Mouse (Mus musculus) heart, adult 2 months (tissue): Measurements from ENCODE around the gene Oit3. TPM values are rescaled to one million over a fixed set of nuclear protein-coding genes. Genes with fewer than 3 reads are reported as not detected.

ENCODE experiments used
- DNase-seq, 2 experiments: peaks; one replicate each; pipeline ENCODE4 v3.0.0; 2021
- H3K27ac ChIP-seq: fragments of 200-600 bp; 2 replicates; pipeline ENCODE4 v1.8.1; 2022
- H3K27me3 ChIP-seq: fragments of 200-500 bp; 2 replicates; pipeline ENCODE4 v1.6.1; 2012; ENCODE audit warnings: mild to moderate bottlenecking, low read length, inconsistent platforms, mixed read lengths; ENCODE audit not compliant: control insufficient read depth, insufficient read depth
- H3K36me3 ChIP-seq: fragments of 200-500 bp; 2 replicates; pipeline ENCODE4 v1.6.1; 2012; ENCODE audit warnings: low read length, inconsistent platforms; ENCODE audit not compliant: control insufficient read depth, insufficient read depth
- H3K4me1 ChIP-seq: fragments of 200-500 bp; 2 replicates; pipeline ENCODE4 v1.6.1; 2011; ENCODE audit warnings: low read length; ENCODE audit not compliant: control insufficient read depth, insufficient read depth
- H3K4me3 ChIP-seq: fragments of 200-600 bp; 2 replicates; pipeline ENCODE4 v1.8.1; 2022
- H3K79me2 ChIP-seq: fragments of 200-500 bp; replicated peaks from 2 replicates; pipeline ENCODE4 v1.6.1; 2012; ENCODE audit warnings: mild to moderate bottlenecking, inconsistent platforms, low read length, moderate library complexity, mixed read lengths; ENCODE audit not compliant: control insufficient read depth, insufficient read depth
- H3K9ac ChIP-seq: fragments of 200-500 bp; 2 replicates; pipeline ENCODE4 v1.6.1; 2012; ENCODE audit warnings: low read depth, mild to moderate bottlenecking, control low read depth, inconsistent platforms, low read length, mixed read lengths
- CTCF ChIP-seq: fragments of 200-600 bp; IDR thresholded peaks from 2 replicates; pipeline ENCODE4 v1.8.1; 2022; ENCODE audit warnings: antibody characterized with exemption, mild to moderate bottlenecking, moderate library complexity
- EP300 ChIP-seq: fragments of 200-500 bp; IDR thresholded peaks from 2 replicates; pipeline ENCODE4 v1.6.1; 2011; ENCODE audit warnings: low read depth, low read length, control low read depth; ENCODE audit not compliant: insufficient read depth
- POLR2A ChIP-seq: fragments of 200-500 bp; IDR thresholded peaks from 2 replicates; pipeline ENCODE4 v1.6.1; 2011; ENCODE audit warnings: mild to moderate bottlenecking, low read depth, low read length, control low read depth; ENCODE audit not compliant: insufficient read depth
- WGBS: fragments of 180-500 bp; shearing (Covaris S2); methylation state at CpG from one replicate; pipeline ENCODE4 v1.1.7; 2018; 5-methylcytosine and 5-hydroxymethylcytosine counted together
- intact Hi-C: fragments of 180-260 bp; cut with DNase I; formaldehyde crosslinking; loops from one replicate; pipeline ENCODE4 v1.15.1; 2025
- polyA plus RNA-seq: library from polyadenylated mRNA; depleted of rRNA; stranded (reverse); fragments of >200 nt; gene quantifications from 2 replicates; pipeline ENCODE4 v1.2.3, GENCODE M21; 2012
- total RNA-seq, 2 experiments: library from RNA; stranded (reverse); gene quantifications; 2 replicates each; pipeline ENCODE4 v1.2.3; 2021

Oit3 gene
- total and polyA plus RNA-seq, 3 experiments = 0.55 TPM; not detected in 2

DNA sequence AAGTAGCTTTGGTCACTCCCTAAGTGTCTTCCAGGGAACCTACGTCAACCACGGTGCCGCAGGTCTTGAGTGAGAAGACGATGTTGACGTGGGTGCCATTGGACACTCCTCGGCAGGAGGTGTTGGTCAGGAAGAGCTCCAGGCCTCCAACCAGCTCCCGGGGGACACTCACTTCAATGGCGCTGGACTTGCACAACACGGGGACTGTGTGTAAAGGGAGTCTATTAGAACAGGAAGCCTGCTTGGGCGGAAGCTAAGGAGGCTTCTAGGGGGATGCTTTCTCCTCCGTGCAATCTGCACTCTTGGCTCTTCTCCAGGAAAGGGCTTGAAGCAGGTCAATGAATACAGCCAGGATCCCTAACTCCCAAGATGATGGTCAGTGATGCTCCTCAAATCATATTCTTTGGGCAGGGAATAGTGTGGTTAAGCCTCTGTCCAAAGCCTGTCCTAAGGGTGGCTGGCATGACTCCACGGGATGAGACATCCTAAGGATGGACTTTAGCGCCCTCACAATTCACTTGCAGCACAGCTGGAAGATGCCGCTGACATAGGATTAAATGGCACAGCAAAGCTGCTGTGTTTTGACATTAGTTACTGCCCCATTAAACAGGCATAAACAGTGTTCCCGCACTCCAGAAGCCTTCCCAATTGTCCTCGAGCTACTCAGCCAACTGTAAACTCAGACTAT is 12.0 kb downstream of the Oit3 start:
- intact Hi-C loops = no loop called here
- TF ChIP-seq POLR2A = no peak
- no peak for TF ChIP-seq EP300
- no peak for TF ChIP-seq CTCF
- Histone ChIP-seq H3K27ac (no peak overlapping the region), H3K4me3 (no peak overlapping the region), H3K79me2 (no peaks in the 10 kb centered on the region), H3K27me3 (no peaks in the 10 kb centered on the region), H3K36me3 (no peaks in the 10 kb centered on the region), H3K9ac (no peak overlapping the region), H3K4me1 (peaks cover 5% of the 10 kb centered on the region)
- no peak for DNase-seq
- 43% methylated on average over 16 of the region's 16 CpGs for WGBS

DNA sequence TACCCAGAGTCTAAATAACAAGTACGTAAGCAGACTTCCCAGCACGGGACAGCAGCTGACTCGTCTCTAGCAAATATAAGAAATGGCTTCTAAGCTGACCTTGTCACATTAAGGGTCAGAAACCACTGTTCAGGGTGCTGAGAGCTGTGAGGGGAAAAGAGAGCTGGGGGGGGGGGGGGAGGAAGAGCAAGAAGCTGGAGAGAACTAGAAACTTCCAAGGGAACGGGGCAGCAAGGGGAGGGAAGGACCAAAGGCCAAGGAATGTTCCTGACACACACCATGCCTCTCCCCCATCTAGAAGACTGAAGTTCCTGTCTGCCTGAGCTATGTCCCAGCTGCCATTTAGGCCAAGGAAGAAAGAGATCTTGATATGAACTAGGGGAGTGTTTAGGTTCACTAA is 15.2 kb downstream of the Oit3 start:
- H3K79me2 ChIP-seq = no peaks in the 10 kb centered on the region
- DNase-seq = no peak
- H3K27ac ChIP-seq = no peak overlapping the region
- H3K4me3 ChIP-seq = no peak overlapping the region
- H3K4me1 ChIP-seq = peaks cover 5% of the 10 kb centered on the region
- TF ChIP-seq CTCF (no peak), EP300 (no peak), POLR2A (no peak)
- H3K36me3 ChIP-seq = no peaks in the 10 kb centered on the region
- no peak overlapping the region for H3K9ac ChIP-seq
- no peaks in the 10 kb centered on the region for H3K27me3 ChIP-seq
- 79% methylated on average over 4 of the region's 4 CpGs for WGBS
- intact Hi-C loops = no loop called here

DNA sequence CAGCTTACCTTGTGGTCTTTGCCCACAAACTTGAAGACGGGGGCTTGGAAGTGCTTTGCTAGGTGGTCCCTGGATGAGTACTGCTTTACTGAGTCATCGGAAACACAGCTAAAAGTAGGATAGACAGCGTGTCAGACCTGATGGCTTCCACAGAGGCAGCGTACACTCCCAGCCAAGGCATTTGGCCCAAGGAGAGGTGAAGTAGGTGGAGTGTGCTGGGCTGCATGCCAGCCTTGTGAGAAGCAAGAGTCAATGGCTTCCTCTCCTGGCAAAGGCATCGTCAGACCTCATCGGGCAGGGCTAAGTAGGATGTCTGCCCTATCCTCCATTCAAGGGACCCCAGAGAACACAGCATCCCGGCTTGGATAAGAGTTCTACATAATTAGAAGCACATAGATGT is 16.2 kb downstream of the Oit3 start:
- 16% methylated on average over 7 of the region's 7 CpGs for WGBS
- intact Hi-C loops = no loop called here
- H3K27ac ChIP-seq = no peak overlapping the region

GRCm38 (mm10) chr10:59424453-59424852 is 17.1 kb downstream of the Oit3 start:
- TF ChIP-seq POLR2A (no peak), CTCF (no peak), EP300 (no peak)
- intact Hi-C loops = no loop called here
- 78% methylated on average over 3 of the region's 3 CpGs for WGBS
- no peak overlapping the region for H3K4me3 ChIP-seq
- H3K27ac ChIP-seq = no peak overlapping the region
- peaks cover 3% of the 10 kb centered on the region; the same call in 1 of the 2 replicates for H3K4me1 ChIP-seq
- H3K9ac ChIP-seq = no peak overlapping the region
- H3K79me2 ChIP-seq = no peaks in the 10 kb centered on the region
- H3K36me3 ChIP-seq = no peaks in the 10 kb centered on the region
- DNase-seq = no peak
- no peaks in the 10 kb centered on the region for H3K27me3 ChIP-seq

More for the DNA sequence above, 16.2 kb downstream of the Oit3 start:
- H3K4me1 ChIP-seq = peaks cover 3% of the 10 kb centered on the region
- no peaks in the 10 kb centered on the region for H3K36me3 ChIP-seq
- H3K79me2 ChIP-seq = no peaks in the 10 kb centered on the region
- H3K4me3 ChIP-seq = no peak overlapping the region
- no peak overlapping the region for H3K9ac ChIP-seq
- 0 out of 2 replicates have a peak, but pooled peaks have one; percentile 37 for TF ChIP-seq EP300
- TF ChIP-seq POLR2A = no peak
- DNase-seq = peak; percentile 71 to 83
- H3K27me3 ChIP-seq = no peaks in the 10 kb centered on the region

- H3K4me3 ChIP-seq = no peak overlapping the region
- H3K9ac ChIP-seq = no peak overlapping the region
- TF ChIP-seq POLR2A (no peak), EP300 (no peak), CTCF (no peak)
- H3K4me1 ChIP-seq = no peaks in the 10 kb centered on the region
- no peak overlapping the region for H3K27ac ChIP-seq
- H3K79me2 ChIP-seq = no peaks in the 10 kb centered on the region
- no peak for DNase-seq
- no peaks in the 10 kb centered on the region for H3K36me3 ChIP-seq
- intact Hi-C loops = no loop called here
- whole genome bisulfite sequencing = 87% methylated on average over 4 of the region's 4 CpGs
- H3K27me3 ChIP-seq = no peaks in the 10 kb centered on the region
Observed at GRCm38 (mm10) chr10:59419516-59419915, 22.1 kb downstream of the Oit3 start.

DNA sequence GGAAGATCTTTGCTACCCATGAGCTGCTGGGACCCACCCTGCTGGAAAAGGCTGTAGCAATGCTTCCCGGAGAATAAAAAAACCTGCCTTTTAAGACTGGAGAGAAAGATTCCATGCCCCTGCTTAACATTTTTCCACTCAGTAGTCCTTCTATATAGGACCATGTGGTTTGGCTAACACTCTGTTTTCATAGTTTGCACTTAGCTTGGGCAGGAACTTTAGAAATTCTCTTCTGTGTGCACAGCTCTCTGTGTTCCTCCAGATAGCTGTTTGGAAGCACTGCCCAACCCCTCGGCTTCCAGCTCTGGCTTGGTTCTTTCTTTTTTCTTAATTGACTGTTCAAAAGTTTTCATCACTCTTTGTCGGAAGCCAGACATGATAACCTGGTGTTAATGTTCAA is 25.0 kb downstream of the Oit3 start:
- Histone ChIP-seq H3K4me1 (no peaks in the 10 kb centered on the region), H3K79me2 (no peaks in the 10 kb centered on the region), H3K4me3 (no peak overlapping the region), H3K9ac (no peak overlapping the region), H3K27me3 (no peaks in the 10 kb centered on the region), H3K36me3 (no peaks in the 10 kb centered on the region), H3K27ac (no peak overlapping the region)
- no peak for DNase-seq
- TF ChIP-seq CTCF (no peak), POLR2A (no peak), EP300 (no peak)
- WGBS = 52% methylated on average over 3 of the region's 3 CpGs
- intact Hi-C loops = no loop called here
